Mouse (Mus musculus): Measurements from ENCODE around the gene Tmem52. TPM values are rescaled to one million over a fixed set of nuclear protein-coding genes. Genes with fewer than 3 reads are reported as not detected.
"Not testable (repeated sequence)": the region's sequence is repeated elsewhere in the genome, so short reads cannot be mapped to it uniquely, and the experiment has no call there.

The Tmem52 gene
- total and polyA plus RNA-seq, 2 experiments from 2014 or later, result 0.12 TPM; not detected in 1

GRCm38 (mm10) chr4:155472716-155473290 is 3.9 kb downstream of the Tmem52 start:
- Histone ChIP-seq H3K36me3 (replicated peaks; ENCODE audit: control insufficient read depth, insufficient read depth, low read length) (no peaks in the 10 kb centered on the region), H3K27ac (ENCODE audit: low read depth) (no peak overlapping the region), H3K27me3 (ENCODE audit: control insufficient read depth, insufficient read depth, low read length) (peaks cover 9% of the 10 kb centered on the region; the same call in 1 of the 2 replicates), H3K9me3 (replicated peaks; ENCODE audit: control insufficient read depth, low read length) (no peaks in the 10 kb centered on the region), H3K9ac (replicated peaks; ENCODE audit: low read depth, low read length) (no peak overlapping the region), H3K4me1 (ENCODE audit: control insufficient read depth, insufficient read depth) (peaks cover 11% of the 10 kb centered on the region; the same call in 1 of the 2 replicates), H3K4me3 (ENCODE audit: low read depth, low read length) (no peak overlapping the region), H3K4me2 (ENCODE audit: low read depth, low read length) (no peak overlapping the region)
- WGBS, result 69% methylated on average over 3 of the region's 3 CpGs
- TF ChIP-seq EP300 (IDR thresholded peaks at IDR 0.05; ENCODE audit: low read depth) (no peak), CTCF (IDR thresholded peaks at IDR 0.05; ENCODE audit: low read depth) (no peak)
- DNase-seq (ENCODE audit: low spot score) (no peak), ATAC-seq (ENCODE audit: insufficient read depth, low read depth) (no peak)

GRCm38 (mm10) chr4:155473319-155473718 is 4.4 kb downstream of the Tmem52 start:
- Histone ChIP-seq H3K27me3 (ENCODE audit: control insufficient read depth, insufficient read depth, low read length) (peaks cover 9% of the 10 kb centered on the region; the same call in 1 of the 2 replicates), H3K9ac (replicated peaks; ENCODE audit: low read depth, low read length) (no peak overlapping the region), H3K4me2 (ENCODE audit: low read depth, low read length) (no peak overlapping the region), H3K4me1 (ENCODE audit: control insufficient read depth, insufficient read depth) (peaks cover 11% of the 10 kb centered on the region; the same call in 1 of the 2 replicates), H3K4me3 (ENCODE audit: low read depth, low read length) (no peak overlapping the region), H3K9me3 (replicated peaks; ENCODE audit: control insufficient read depth, low read length) (no peaks in the 10 kb centered on the region), H3K27ac (ENCODE audit: low read depth) (no peak overlapping the region), H3K36me3 (replicated peaks; ENCODE audit: control insufficient read depth, insufficient read depth, low read length) (no peaks in the 10 kb centered on the region)
- ATAC-seq (ENCODE audit: insufficient read depth, low read depth) (peak; percentile 70), DNase-seq (ENCODE audit: low spot score) (no peak)
- WGBS, result 39% methylated on average over 5 of the region's 5 CpGs
- TF ChIP-seq EP300 (IDR thresholded peaks at IDR 0.05; ENCODE audit: low read depth) (no peak), CTCF (IDR thresholded peaks at IDR 0.05; ENCODE audit: low read depth) (no peak)

DNA sequence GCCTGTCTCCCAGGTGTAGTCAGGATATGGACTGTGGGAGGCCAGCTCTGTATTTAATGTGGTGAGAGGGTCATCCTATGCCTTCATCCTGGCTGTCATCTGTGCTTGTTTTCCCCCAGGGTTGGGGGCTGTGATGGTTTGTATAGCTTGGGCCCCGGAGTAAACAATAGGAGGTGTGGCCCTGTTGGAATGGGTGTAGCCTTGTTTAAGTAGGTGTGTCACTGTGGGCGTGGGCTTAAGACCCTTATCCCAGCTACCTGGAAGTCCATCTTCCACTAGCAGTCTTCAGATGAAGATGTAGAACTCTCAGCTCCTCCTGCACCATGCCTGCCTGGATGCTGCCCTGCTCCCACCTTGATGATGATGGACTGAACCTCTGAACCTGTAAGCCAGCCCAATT is 4.9 kb downstream of the Tmem52 start:
- H3K4me3 ChIP-seq (ENCODE audit: low read depth, low read length); H3K9ac ChIP-seq (replicated peaks; ENCODE audit: low read depth, low read length); H3K4me2 ChIP-seq (ENCODE audit: low read depth, low read length); DNase-seq (ENCODE audit: low spot score); H3K27ac ChIP-seq (ENCODE audit: low read depth); H3K27me3 ChIP-seq (ENCODE audit: control insufficient read depth, insufficient read depth, low read length); H3K9me3 ChIP-seq (replicated peaks; ENCODE audit: control insufficient read depth, low read length); ATAC-seq (ENCODE audit: insufficient read depth, low read depth); H3K36me3 ChIP-seq (replicated peaks; ENCODE audit: control insufficient read depth, insufficient read depth, low read length): not testable (repeated sequence)
- H3K4me1 ChIP-seq (ENCODE audit: control insufficient read depth, insufficient read depth), result peaks cover 11% of the 10 kb centered on the region; the same call in 1 of the 2 replicates
- WGBS, result 49% methylated on average over 2 of the region's 2 CpGs

- H3K4me2 ChIP-seq (ENCODE audit: low read depth, low read length), result peak overlapping the region; percentile 61
- TF ChIP-seq EP300 (IDR thresholded peaks at IDR 0.05; ENCODE audit: low read depth) (no peak), CTCF (IDR thresholded peaks at IDR 0.05; ENCODE audit: low read depth) (peak; percentile 98)
- H3K4me3 ChIP-seq (ENCODE audit: low read depth, low read length), result peak overlapping the region; percentile 34
- H3K36me3 ChIP-seq (replicated peaks; ENCODE audit: control insufficient read depth, insufficient read depth, low read length), result no peaks in the 10 kb centered on the region
- H3K27me3 ChIP-seq (ENCODE audit: control insufficient read depth, insufficient read depth, low read length), result no peaks in the 10 kb centered on the region
- WGBS, result 14% methylated on average over 28 of the region's 28 CpGs
- H3K9ac ChIP-seq (replicated peaks; ENCODE audit: low read depth, low read length), result peak overlapping the region; percentile 29
- H3K9me3 ChIP-seq (replicated peaks; ENCODE audit: control insufficient read depth, low read length), result no peaks in the 10 kb centered on the region
- ATAC-seq (ENCODE audit: insufficient read depth, low read depth), result peak; percentile 84
- peak overlapping the region; percentile 52 for H3K27ac ChIP-seq (ENCODE audit: low read depth)
- DNase-seq (ENCODE audit: low spot score), result peak; percentile 80
- 0 out of 2 replicates have a peak, but pooled peaks cover 6% of the 10 kb centered on the region for H3K4me1 ChIP-seq (ENCODE audit: control insufficient read depth, insufficient read depth)
Measured at GRCm38 (mm10) chr4:155481381-155482124, 12.6 kb downstream of the Tmem52 start.

DNA sequence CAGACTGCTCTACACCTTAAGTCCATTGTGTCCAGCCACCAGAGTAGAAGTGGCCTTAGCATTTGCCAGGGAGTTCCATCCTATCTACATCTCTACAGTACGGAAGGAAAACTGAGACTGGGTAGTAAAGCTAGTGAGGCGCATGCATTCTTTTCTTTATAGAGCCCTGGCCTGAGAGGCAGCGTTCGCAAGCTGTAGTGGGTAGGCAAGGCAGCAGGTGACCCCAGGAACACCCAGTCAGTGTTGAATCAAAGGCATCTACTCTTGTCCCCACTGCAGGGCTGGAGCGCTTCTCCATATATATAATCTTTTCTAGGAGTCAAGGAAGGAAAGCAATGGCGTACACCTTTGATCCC is 13.2 kb downstream of the Tmem52 start:
- H3K9me3 ChIP-seq (replicated peaks; ENCODE audit: control insufficient read depth, low read length), result no peaks in the 10 kb centered on the region
- H3K4me2 ChIP-seq (ENCODE audit: low read depth, low read length), result peak overlapping the region; percentile 61
- H3K27ac ChIP-seq (ENCODE audit: low read depth), result peak overlapping the region; percentile 52
- 82% methylated on average over 6 of the region's 6 CpGs for WGBS
- peak overlapping the region; percentile 29; the same call in 1 of the 2 replicates for H3K9ac ChIP-seq (replicated peaks; ENCODE audit: low read depth, low read length)
- H3K4me1 ChIP-seq (ENCODE audit: control insufficient read depth, insufficient read depth), result 0 out of 2 replicates have a peak, but pooled peaks cover 6% of the 10 kb centered on the region
- no peak for DNase-seq (ENCODE audit: low spot score)
- no peak for ATAC-seq (ENCODE audit: insufficient read depth, low read depth)
- peak overlapping the region; percentile 34; the same call in 1 of the 2 replicates for H3K4me3 ChIP-seq (ENCODE audit: low read depth, low read length)
- no peaks in the 10 kb centered on the region for H3K36me3 ChIP-seq (replicated peaks; ENCODE audit: control insufficient read depth, insufficient read depth, low read length)
- H3K27me3 ChIP-seq (ENCODE audit: control insufficient read depth, insufficient read depth, low read length), result no peaks in the 10 kb centered on the region
- TF ChIP-seq EP300 (IDR thresholded peaks at IDR 0.05; ENCODE audit: low read depth), result no peak
- no peak for TF ChIP-seq CTCF (IDR thresholded peaks at IDR 0.05; ENCODE audit: low read depth)
